Mouse (Mus musculus) olfactory bulb, adult 2 months (tissue): Measurements from ENCODE around the gene H2al1m. TPM values are rescaled to one million over a fixed set of nuclear protein-coding genes. Genes with fewer than 3 reads are reported as not detected.
"Not testable (repeated sequence)": the region's sequence is repeated elsewhere in the genome, so short reads cannot be mapped to it uniquely, and the experiment has no call there.

Experiments used
- H3K27ac ChIP-seq: fragments of 200-500 bp; 2 replicates; pipeline ENCODE4 v1.5.1; 2012; ENCODE audit warnings: low read depth, low read length; ENCODE audit not compliant: insufficient read depth
- H3K4me1 ChIP-seq: fragments of 200-500 bp; 2 replicates; pipeline ENCODE4 v1.6.1; 2012; ENCODE audit warnings: low read length; ENCODE audit not compliant: control insufficient read depth, insufficient read depth
- H3K4me3 ChIP-seq: fragments of 200-500 bp; 2 replicates; pipeline ENCODE4 v1.5.1; 2012; ENCODE audit warnings: mild to moderate bottlenecking, low read depth, low read length, moderate library complexity; ENCODE audit not compliant: insufficient read depth
- CTCF ChIP-seq: fragments of 200-500 bp; IDR thresholded peaks from 2 replicates; pipeline ENCODE4 v1.5.1; 2012; ENCODE audit warnings: low read depth, mild to moderate bottlenecking, low read length, moderate library complexity; ENCODE audit not compliant: insufficient read depth
- POLR2A ChIP-seq: fragments of 200-500 bp; IDR thresholded peaks from 2 replicates; pipeline ENCODE4 v1.6.1; 2012; ENCODE audit warnings: mild to moderate bottlenecking, low read depth, low read length, moderate library complexity; ENCODE audit not compliant: insufficient read depth
- WGBS: fragments of 180-500 bp; shearing (Covaris S2); methylation state at CpG from one replicate; pipeline ENCODE4 v1.1.7; 2018; 5-methylcytosine and 5-hydroxymethylcytosine counted together
- polyA plus RNA-seq: library from polyadenylated mRNA; stranded (reverse); fragments of >200 nt; gene quantifications from 2 replicates; pipeline ENCODE4 v1.2.4, GENCODE M21; 2012; ENCODE audit warnings: low replicate concordance; ENCODE audit not compliant: missing spikeins, insufficient read depth, insufficient read length

Gene H2al1m
- polyA plus RNA-seq, 1 experiment: not detected

- TF ChIP-seq POLR2A: no peak
- H3K27ac ChIP-seq: no peak overlapping the region
- 88% methylated on average over 5 of the region's 5 CpGs for WGBS
- no peaks in the 10 kb centered on the region for H3K4me1 ChIP-seq
- H3K4me3 ChIP-seq: no peak overlapping the region
Measured at GRCm38 (mm10) chrX:9302791-9303190, 19.2 kb downstream of the H2al1m start.

- H3K4me1 ChIP-seq: no peaks in the 10 kb centered on the region
- TF ChIP-seq POLR2A (no peak), CTCF (no peak)
- 83% methylated on average over 1 of the region's 1 CpGs for WGBS
- H3K27ac ChIP-seq: no peak overlapping the region
- H3K4me3 ChIP-seq: no peak overlapping the region
Measured at GRCm38 (mm10) chrX:9303455-9303854, 19.9 kb downstream of the H2al1m start.

- H3K4me3 ChIP-seq, H3K27ac ChIP-seq, H3K4me1 ChIP-seq: not testable (repeated sequence)
Measured at GRCm38 (mm10) chrX:9316457-9316856, 32.9 kb downstream of the H2al1m start.

DNA sequence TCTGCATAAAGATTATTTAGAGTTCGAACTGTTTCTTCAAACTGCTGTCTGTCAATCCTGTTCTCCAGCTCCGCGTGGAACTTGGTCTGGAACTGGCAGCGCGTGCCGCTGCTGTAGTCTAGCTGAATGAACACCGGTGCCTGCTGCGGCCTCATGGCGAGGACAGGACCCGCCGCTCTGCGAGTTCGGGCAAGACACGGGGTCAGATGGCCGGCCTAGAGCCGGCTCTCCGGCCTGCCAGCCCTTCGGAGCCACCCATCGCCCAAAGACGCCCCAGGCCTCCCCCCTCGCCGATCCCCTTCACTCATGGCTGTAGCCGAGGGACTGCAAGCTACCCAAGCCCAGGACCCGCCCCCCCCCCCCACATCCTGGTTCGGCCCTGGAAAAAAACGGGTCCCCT is 44.4 kb downstream of the H2al1m start:
- H3K27ac ChIP-seq, H3K4me3 ChIP-seq, H3K4me1 ChIP-seq: not testable (repeated sequence)
- WGBS: 94% methylated on average over 26 of the region's 26 CpGs

DNA sequence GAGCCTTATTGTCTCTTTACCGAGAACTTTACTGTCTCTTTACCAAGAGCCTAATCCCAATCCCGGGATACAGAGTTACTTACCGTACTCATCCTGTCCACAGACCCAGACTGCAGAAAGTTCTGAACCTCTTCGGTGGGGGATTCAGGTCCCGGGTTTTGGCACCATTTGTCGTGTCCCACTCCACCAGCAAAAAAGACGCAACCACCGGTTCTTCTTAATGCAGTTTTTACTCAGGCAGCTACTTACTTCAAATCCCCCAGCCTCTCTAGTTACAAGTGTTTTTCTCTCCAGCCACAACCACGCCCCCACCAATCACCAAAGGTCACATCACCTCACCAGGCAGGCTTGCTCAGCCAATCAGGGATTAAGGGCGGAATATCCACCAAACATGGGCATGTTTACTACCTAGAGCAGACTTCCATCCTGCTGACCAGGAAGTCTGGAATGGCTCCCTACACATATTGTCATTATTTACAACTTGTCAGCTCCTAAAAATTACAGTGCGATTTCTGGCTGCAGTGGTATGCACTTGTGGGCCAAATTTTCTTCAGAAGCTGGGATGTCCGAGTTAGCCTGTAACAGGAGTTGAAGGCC is 48.9 kb downstream of the H2al1m start:
- H3K27ac ChIP-seq, H3K4me3 ChIP-seq, H3K4me1 ChIP-seq: not testable (repeated sequence)
- 71% methylated on average over 12 of the region's 12 CpGs for WGBS

GRCm38 (mm10) chrX:9333035-9333434 is 49.5 kb downstream of the H2al1m start:
- H3K4me3 ChIP-seq, H3K4me1 ChIP-seq, H3K27ac ChIP-seq: not testable (repeated sequence)
- WGBS: 44% methylated on average over 2 of the region's 2 CpGs

Other genes starting within 250 kb of the H2al1m start
- not detected in 2 replicates for gene Fthl17f, start 220.7 kb upstream of the H2al1m start, polyA plus RNA-seq
- not detected in 2 replicates for gene 4930402K13Rik, start 179.2 kb upstream of the H2al1m start, polyA plus RNA-seq
- not detected in 2 replicates for gene Lancl3, start 83.9 kb upstream of the H2al1m start, polyA plus RNA-seq
- not detected in 2 replicates for gene Gm14862, start 26.9 kb upstream of the H2al1m start, polyA plus RNA-seq
- gene Xk, start 11.0 kb upstream of the H2al1m start, polyA plus RNA-seq: not detected in 2 replicates
- gene H2al1k, start 66.9 kb downstream of the H2al1m start, polyA plus RNA-seq: not detected in 2 replicates
- gene Cybb, start 204.0 kb downstream of the H2al1m start, polyA plus RNA-seq: not detected in 2 replicates